Mouse (Mus musculus) embryonic fibroblast, embryonic 13.5 days (primary cell): Measurements from ENCODE around the gene Eps8.

ENCODE experiments used
- CTCF ChIP-seq: IDR thresholded peaks from 2 replicates; pipeline ENCODE4 v1.5.1; 2011; ENCODE audit warnings: mild to moderate bottlenecking, control low read depth, low read length, moderate library complexity, borderline replicate concordance; ENCODE audit not compliant: insufficient read depth
- POLR2A ChIP-seq: IDR thresholded peaks from 2 replicates; pipeline ENCODE4 v1.6.1; 2011; ENCODE audit warnings: low read depth, mild to moderate bottlenecking, control low read depth, low read length, moderate library complexity

DNA sequence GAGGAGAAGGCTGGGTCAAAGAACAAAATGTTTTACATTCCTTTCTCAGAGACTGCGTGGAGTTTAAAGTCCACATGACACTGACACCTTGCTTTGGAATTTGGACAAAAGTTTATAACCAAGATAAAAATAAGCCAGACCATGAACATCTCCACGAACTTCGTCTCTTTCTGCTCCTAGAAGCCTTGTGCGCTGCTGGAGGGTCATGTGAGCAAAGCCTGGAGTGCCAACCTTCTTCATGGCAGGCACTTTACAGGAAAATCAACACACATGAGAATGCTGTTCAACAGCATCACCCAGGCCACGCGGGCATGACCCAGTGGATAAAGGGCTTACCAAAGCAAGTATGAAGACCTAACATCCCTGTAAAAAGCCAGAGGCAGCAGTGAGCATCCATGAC lies 85.6 kb downstream of the Eps8 start:
- TF ChIP-seq CTCF, result no peak
- TF ChIP-seq POLR2A, result no peak
